Mouse (Mus musculus): ENCODE results near the gene Dhps.
"Not testable (repeated sequence)": the region's sequence is repeated elsewhere in the genome, so short reads cannot be mapped to it uniquely, and the experiment has no call there.

Dhps gene

DNA sequence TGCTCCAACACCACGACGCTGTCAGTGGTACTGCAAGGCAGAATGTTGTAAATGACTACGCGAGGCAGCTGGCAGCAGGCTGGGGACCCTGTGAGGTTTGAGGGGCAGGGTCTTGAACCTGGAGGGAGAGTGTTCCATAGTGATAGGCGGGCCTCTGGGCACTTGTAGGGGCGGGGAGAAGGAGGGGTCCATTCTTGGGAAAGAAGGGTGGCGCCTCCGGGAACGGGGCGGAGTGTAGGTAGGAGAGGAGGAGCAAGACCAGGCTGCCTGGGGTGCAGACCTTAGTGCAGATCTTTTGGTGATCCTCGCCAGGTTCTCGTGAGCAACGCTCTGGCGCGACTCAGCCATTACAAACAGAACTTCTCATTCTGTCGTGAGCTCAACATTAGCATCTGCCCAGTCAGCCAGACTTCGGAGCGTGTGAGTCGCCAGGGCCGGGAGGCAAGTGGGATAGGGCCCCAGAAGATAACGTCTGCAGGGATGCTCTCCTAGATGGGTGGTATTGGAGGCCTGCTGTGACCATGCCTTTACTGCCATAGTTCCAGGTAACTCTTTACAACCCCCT is 20.1 kb downstream of the Dhps start:
- DNase-seq (ENCODE audit: extremely low spot score, low read depth, low spot score): no peak

DNA sequence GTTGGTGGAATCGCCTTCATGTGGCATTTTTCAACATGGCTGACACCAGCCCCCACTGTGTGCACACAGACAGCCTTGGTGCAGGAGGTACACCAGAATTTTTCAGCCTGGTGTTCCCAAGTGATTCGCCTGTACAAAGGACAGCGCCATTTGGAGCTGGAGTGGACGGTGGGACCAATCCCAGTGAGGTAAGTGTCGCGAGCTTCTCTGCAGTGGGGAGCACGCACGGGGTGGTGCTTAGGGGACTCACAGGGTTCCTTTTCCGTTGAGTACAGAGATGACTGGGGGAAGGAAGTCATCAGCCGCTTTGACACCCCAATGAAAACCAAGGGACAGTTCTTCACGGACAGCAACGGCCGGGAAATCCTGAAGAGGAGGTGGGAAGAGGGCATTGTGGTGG is 23.5 kb downstream of the Dhps start:
- DNase-seq (ENCODE audit: extremely low spot score, low read depth, low spot score): no peak

DNA sequence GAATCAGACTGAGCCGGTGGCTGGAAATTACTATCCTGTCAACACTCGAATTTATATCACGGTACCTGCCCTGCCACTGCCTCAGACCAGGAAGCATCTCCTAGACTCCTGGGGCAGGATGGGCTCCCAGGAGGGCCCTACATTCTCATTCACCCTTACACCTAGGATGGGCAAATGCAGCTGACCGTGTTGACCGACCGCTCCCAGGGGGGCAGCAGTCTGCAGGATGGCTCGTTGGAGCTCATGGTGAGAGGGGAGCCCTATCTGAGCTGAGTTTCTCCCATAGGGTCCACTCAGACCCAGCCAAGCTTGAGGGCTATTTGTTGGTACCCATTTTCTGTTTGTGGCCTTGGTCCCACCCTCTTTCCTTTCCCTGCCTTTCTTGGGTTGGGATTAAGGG is 24.0 kb downstream of the Dhps start:
- DNase-seq (ENCODE audit: extremely low spot score, low read depth, low spot score): no peak

- DNase-seq (ENCODE audit: extremely low spot score, low read depth, low spot score): no peak
Observed at GRCm38 (mm10) chr8:85096196-85096595, 24.6 kb downstream of the Dhps start.

DNA sequence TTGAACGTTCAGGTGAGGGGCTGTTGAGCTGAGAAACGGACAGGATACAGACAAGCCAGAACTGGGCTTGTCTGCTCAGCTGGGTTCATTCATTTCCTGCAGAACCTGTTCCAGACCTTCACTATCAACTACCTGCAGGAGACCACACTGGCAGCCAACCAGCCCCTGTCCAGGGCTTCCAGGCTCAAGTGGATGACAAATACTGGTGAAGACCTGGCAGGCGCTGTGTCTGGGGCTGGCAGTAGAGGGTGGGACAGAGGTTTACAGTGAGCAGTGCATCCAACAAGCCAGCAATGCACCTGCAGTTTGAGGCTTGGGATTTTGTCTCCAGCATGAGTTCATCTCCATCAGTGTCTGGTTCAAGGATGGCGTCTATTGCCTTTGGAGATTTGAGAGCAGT is 25.3 kb downstream of the Dhps start:
- no peak for DNase-seq (ENCODE audit: extremely low spot score, low read depth, low spot score)

DNA sequence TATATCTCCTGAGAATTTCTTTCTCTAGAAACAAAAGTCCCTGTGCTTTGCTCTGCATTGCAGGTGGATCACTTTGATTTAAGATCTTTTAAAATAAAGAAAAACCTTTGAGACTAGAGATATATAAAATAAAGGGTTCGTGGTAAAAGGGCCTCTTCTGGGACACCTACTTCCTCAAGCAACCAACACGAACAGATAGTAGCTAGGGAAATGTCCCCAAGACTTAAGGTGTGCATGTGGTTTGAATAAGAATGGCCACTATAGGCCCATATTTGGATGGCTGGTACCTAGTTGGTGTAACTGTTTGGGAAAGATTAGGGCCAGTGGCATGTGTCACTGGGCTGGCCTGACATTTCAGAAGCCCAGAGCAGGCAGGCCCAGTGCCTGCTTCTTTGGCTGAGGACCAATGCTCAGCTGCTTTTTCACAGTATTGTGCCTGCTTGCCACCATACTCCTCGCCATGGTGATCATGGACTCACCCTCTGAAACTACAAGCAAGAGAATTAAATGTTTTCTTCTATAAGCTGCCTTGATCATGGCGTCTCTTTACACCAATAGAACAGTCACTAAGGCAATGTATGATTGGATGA is 28.6 kb downstream of the Dhps start:
- no peak for DNase-seq (ENCODE audit: extremely low spot score, low read depth, low spot score)

DNA sequence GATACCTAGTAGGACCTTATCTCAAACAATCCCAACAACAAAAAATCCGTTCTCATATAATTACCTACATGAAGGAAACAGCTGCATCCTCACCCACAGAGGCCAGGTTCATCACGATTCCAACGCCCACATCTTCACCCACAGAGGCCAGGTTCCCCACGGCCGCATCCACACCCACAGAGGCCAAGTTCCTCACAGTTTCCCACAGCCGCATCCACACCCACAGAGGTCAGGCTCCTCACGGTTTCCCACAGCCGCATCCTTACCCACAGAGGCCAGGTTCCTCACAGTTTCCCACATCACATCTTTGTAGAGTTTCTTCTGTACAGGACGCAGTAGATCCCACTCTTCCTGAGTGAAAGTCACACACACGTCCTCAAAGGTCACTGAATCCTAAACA is 41.7 kb downstream of the Dhps start:
- no peak for DNase-seq (ENCODE audit: extremely low spot score, low read depth, low spot score)

GRCm38 (mm10) chr8:85115501-85115900 is 43.9 kb downstream of the Dhps start:
- DNase-seq (ENCODE audit: extremely low spot score, low read depth, low spot score): no peak

GRCm38 (mm10) chr8:85116984-85117383 is 45.4 kb downstream of the Dhps start:
- DNase-seq (ENCODE audit: extremely low spot score, low read depth, low spot score): no peak

DNA sequence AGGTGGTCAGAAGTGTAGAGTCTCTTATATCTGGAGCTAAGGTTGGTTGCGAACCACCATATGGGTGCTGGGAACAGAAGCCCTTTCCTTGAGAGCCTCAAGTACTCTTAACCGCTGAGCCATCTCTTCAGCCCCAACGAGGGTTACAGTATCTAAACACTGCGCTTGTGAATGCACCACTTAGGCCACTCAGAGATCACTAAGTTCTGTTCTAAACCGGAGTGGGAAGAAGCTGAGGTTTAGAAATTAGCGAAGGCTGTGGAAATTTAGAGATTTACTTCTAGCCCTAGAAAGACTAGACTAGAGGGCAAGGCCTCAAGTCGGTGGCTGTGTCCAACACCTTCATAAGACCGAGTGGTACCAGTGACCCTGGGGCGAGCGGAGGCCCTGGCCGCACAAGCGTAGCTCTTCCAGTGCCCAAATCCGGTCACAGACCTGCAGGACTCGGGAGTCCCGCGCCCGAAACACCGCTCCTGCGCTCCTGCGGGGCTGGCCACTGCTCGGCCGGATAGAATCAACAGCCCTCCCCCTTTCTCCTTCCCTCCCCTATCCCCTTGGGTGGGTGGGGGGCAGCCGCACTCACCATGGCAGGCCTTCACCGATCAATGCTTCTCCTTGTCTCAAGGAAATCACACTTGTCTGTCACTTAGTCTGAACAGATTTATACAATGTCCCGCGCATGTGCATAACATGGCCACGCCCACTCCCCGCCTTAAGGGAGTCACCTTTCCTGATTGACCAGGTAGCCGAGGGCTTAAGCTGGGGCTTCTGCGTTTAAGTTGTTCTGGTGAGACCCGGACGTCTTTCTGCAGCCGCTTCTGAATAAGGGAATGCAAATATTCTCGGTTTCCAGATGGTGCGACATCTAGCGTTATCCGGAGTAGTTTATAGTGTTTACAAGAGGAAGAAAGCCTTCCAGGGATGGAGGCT is 47.8 kb downstream of the Dhps start:
- peak; percentile 58 for DNase-seq (ENCODE audit: extremely low spot score, low read depth, low spot score)

- not testable (repeated sequence) for DNase-seq (ENCODE audit: extremely low spot score, low read depth, low spot score)
Observed at GRCm38 (mm10) chr8:85120251-85120650, 48.7 kb downstream of the Dhps start.

DNA sequence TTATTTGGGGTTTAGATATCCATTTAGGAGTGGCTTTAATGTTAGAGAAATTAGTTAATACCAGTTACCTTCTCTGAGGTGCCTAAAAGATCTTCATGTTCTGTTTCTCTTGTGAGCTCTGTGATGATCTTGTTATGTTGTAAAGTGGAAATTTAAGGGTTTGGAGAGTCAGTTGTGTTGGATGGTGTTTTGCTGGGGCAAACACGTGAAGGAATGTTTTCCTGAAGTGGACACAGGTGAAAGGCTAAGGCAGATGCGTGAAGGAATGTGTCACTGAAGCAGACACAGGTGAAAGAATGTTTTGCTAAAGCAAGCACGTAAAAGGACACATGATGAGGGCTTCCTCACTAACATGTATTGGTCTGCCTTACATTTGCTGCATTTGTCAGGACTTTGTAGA is 51.4 kb downstream of the Dhps start, which contains the start of gene Zfp791:
Zfp791 (minus strand) TSS at position 101 of the 400 bp plus-strand sequence.
- no peak for DNase-seq (ENCODE audit: extremely low spot score, low read depth, low spot score)

DNA sequence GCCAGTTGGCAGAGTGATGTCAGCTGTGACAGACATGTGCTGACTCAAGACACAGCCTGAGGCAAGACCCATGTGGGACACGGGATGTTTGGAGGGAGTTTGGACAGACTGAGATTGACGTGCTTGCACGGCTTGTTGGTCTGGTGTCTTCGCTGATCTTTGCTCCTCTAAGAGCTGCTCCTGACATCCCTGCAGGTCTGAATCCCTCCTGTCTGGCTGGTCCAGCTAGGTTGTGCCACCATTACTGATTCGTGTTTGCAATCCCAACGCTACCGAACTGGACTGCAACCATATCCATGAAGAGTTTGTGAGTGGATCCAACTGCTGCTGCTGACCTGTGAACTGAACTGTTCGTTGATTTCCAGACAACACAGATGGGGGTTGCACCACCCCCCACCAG is 52.1 kb downstream of the Dhps start:
- no peak for DNase-seq (ENCODE audit: extremely low spot score, low read depth, low spot score)
